ENCODE assay signal across 9 mouse cellular contexts in genomic region chr17:27629249-27630020, GRCm38 (mm10). TPM values are rescaled to one million over a fixed set of nuclear protein-coding genes. Genes with fewer than 3 reads are reported as not detected.
A peak's percentile ranks its signal among the peaks of the same experiment; 100 is the strongest.
DNase-seq lines count a peak whose midpoint lies in the region; TF ChIP-seq lines count a peak whose summit lies in the region.
"Had no signal": no experiment of that assay in that cellular context is flagged by ENCODE, and none has a peak within 500 bp of the region (broad histone marks: within the 10 kb centered on the region; RNA-seq: fewer than 3 reads in every experiment).

No protein-coding gene starts in this region.

- peak; percentile 87 for DNase-seq in R1 (ENCODE audit: low read depth, low spot score)
- DNase-seq in cerebellum, adult 2 months: peak; percentile 81 to 86
- peak; percentile 85 for DNase-seq in forelimb bud, embryonic 11.5 days (ENCODE audit: low read depth, low spot score)
- peak; percentile 88 for DNase-seq in induced T-regulatory cell, adult 2 months (ENCODE audit: low read depth)
- DNase-seq in left cerebral cortex, adult 2 months (ENCODE audit: extremely low spot score in 1 of 2, low spot score in 2 of 2): peak; percentile 79 to 82
- peak; percentile 80 to 85 for DNase-seq in lung, postnatal 4 days
- peak; percentile 87 for DNase-seq in right cerebral cortex, postnatal 4 days
- peak; percentile 68 for DNase-seq in yolk sac, embryonic 10.5 days (ENCODE audit: low spot score)

- H3K27ac ChIP-seq in cerebellum, adult 2 months (ENCODE audit: insufficient read depth, low read length): no peak overlapping the region
- H3K27ac ChIP-seq in left cerebral cortex, adult 2 months: no peak overlapping the region
- H3K27ac ChIP-seq: midbrain, embryonic 12.5 days had no signal

- no peak overlapping the region for H3K4me3 ChIP-seq in cerebellum, adult 2 months (replicated peaks; ENCODE audit: insufficient read depth, low read depth, low read length)
- H3K4me3 ChIP-seq in left cerebral cortex, adult 2 months: no peak overlapping the region
- H3K4me3 ChIP-seq: midbrain, embryonic 12.5 days had no signal

- TF ChIP-seq POLR2A in cerebellum, adult 2 months (IDR thresholded peaks at IDR 0.05; ENCODE audit: borderline replicate concordance, insufficient read depth, low read length): no peak

- 60% methylated on average over 2 of the region's 2 CpGs for WGBS in cerebellum, adult 2 months

- no peaks in the 10 kb centered on the region for H3K27me3 ChIP-seq in cerebellum, adult 2 months (ENCODE audit: control insufficient read depth, insufficient read depth, low read length)
- H3K27me3 ChIP-seq: midbrain, embryonic 12.5 days had no signal

- peaks cover 3% of the 10 kb centered on the region for H3K4me1 ChIP-seq in cerebellum, adult 2 months (ENCODE audit: control insufficient read depth, insufficient read depth, low read length)

- intact Hi-C loops in left cerebral cortex, adult 2 months (cut with DNase I): loop anchor here (1.0 kb wide), 1 partner anchor 64 kb away; the partner anchor contains the start of gene AI413582

- TF ChIP-seq CTCF in cerebellum, adult 2 months (IDR thresholded peaks at IDR 0.05; ENCODE audit: borderline replicate concordance, insufficient read depth, low read depth, low read length): peak; percentile 97
- TF ChIP-seq CTCF in left cerebral cortex, adult 2 months (IDR thresholded peaks at IDR 0.05): peak; percentile 71

RNA-seq across cellular contexts. Expression of gene RPS10-NUDT3, which starts 5.6 kb away (rescaled TPM):
- 0.16 TPM in 2 replicates for polyA plus RNA-seq in cerebellum, adult 2 months (2012; rRNA removed)
- 1 to 10 TPM in 1 of 2 experiments, not detected in 1; 2.0 TPM for total RNA-seq in left cerebral cortex, adult 2 months (2021)
- polyA plus RNA-seq: midbrain, embryonic 12.5 days had no signal

RNA-seq across cellular contexts. Expression of gene Nudt3, which starts 6.1 kb away (rescaled TPM):
- polyA plus RNA-seq in cerebellum, adult 2 months (2012; rRNA removed): 336 and 366 TPM in 2 replicates
- 100 to 1,000 TPM; 550 to 603 TPM for total RNA-seq in left cerebral cortex, adult 2 months (2021)

RNA-seq across cellular contexts. Expression of gene Rps10, which starts 7.0 kb away (rescaled TPM):
- polyA plus RNA-seq in cerebellum, adult 2 months (2012; rRNA removed): 479 and 488 TPM in 2 replicates
- total RNA-seq in left cerebral cortex, adult 2 months (2021): 100 to 1,000 TPM; 444 to 464 TPM

RNA-seq across cellular contexts. Expression of gene Pacsin1, which starts 25.9 kb away (rescaled TPM):
- 228 and 244 TPM in 2 replicates for polyA plus RNA-seq in cerebellum, adult 2 months (2012; rRNA removed)
- total RNA-seq in left cerebral cortex, adult 2 months (2021): 100 to 1,000 TPM; 436 to 459 TPM
